Mouse (Mus musculus): ENCODE measurements around the gene Gm2042. TPM values are rescaled to one million over a fixed set of nuclear protein-coding genes. Genes with fewer than 3 reads are reported as not detected.
"Not testable (repeated sequence)": the region's sequence is repeated elsewhere in the genome, so short reads cannot be mapped to it uniquely, and the experiment has no call there.

Gene Gm2042
- not detected for total RNA-seq (2021)

GRCm38 (mm10) chr12:87953780-87954179 is at the start of gene Gm2042:
TSS of gene Gm2042 (plus strand) at chr12:87954080.
- intact Hi-C loops (cut with DNase I); DNase-seq (ENCODE audit: extremely low spot score in 1 of 2, low spot score in 2 of 2): not testable (repeated sequence)

- intact Hi-C loops (cut with DNase I) = not testable (repeated sequence)
Measured at GRCm38 (mm10) chr12:87919721-87920120, 34.2 kb upstream of the Gm2042 start, which contains the start of gene Gm2035. TSS of gene Gm2035 (minus strand) at chr12:87919857.

GRCm38 (mm10) chr12:87984000-87984399 is 30.1 kb downstream of the Gm2042 start:
- intact Hi-C loops (cut with DNase I); DNase-seq (ENCODE audit: extremely low spot score in 1 of 2, low spot score in 2 of 2): not testable (repeated sequence)

More at GRCm38 (mm10) chr12:87919721-87920120, 34.2 kb upstream of the Gm2042 start, which contains the start of gene Gm2035:
- DNase-seq (ENCODE audit: extremely low spot score in 1 of 2, low spot score in 2 of 2) = not testable (repeated sequence)

- intact Hi-C loops (cut with DNase I); DNase-seq (ENCODE audit: extremely low spot score in 1 of 2, low spot score in 2 of 2): not testable (repeated sequence)
Measured at GRCm38 (mm10) chr12:88004118-88004517, 50.2 kb downstream of the Gm2042 start.

Other genes starting within 250 kb of the Gm2042 start
- gene Gm21319, start 178.3 kb upstream of the Gm2042 start, total RNA-seq (2021) = not detected
- not detected for gene Gm21936, start 158.6 kb upstream of the Gm2042 start, total RNA-seq (2021)
- not detected for gene BB287469, start 137.5 kb upstream of the Gm2042 start, total RNA-seq (2021)
- not detected for gene Gm2001, start 111.7 kb upstream of the Gm2042 start, total RNA-seq (2021)
- not detected for gene Gm2016, start 80.0 kb upstream of the Gm2042 start, total RNA-seq (2021)
- not detected for gene Gm2022, start 58.7 kb upstream of the Gm2042 start, total RNA-seq (2021)
- gene Gm2035, start 34.2 kb upstream of the Gm2042 start, total RNA-seq (2021) = not detected
- gene Gm2075, start 57.8 kb downstream of the Gm2042 start, total RNA-seq (2021) = not detected
- gene Gm6803, start 64.7 kb downstream of the Gm2042 start, total RNA-seq (2021) = not detected
- not detected for gene Gm2056, start 72.9 kb downstream of the Gm2042 start, total RNA-seq (2021)
- not detected for gene Gm16368, start 129.6 kb downstream of the Gm2042 start, total RNA-seq (2021)
- gene Gm10436, start 228.0 kb downstream of the Gm2042 start, total RNA-seq (2021) = not detected

Measured in left cerebral cortex, postnatal 10 days (tissue).